Mouse (Mus musculus) lung, postnatal 0 days (tissue): ENCODE data around the gene Zfx. TPM values are rescaled to one million over a fixed set of nuclear protein-coding genes. Genes with fewer than 3 reads are reported as not detected.

Experiments used
- ATAC-seq: fragments of 200-750 bp; cut with Nextera tagmentation; 2 replicates; pipeline ENCODE4 v1.8.0; 2017; ENCODE audit warnings: moderate library complexity
- DNase-seq: peaks from one replicate; pipeline ENCODE4 v3.0.0-alpha.2; 2016; ENCODE audit warnings: low spot score
- H3K27ac ChIP-seq: fragments of 300-500 bp; sonication (generic); 2 replicates; pipeline ENCODE4 v1.5.1; 2014; ENCODE audit warnings: antibody characterized with exemption, mild to moderate bottlenecking, low read length, mixed read lengths
- H3K27me3 ChIP-seq: fragments of 300-500 bp; sonication (generic); replicated peaks from 2 replicates; pipeline ENCODE4 v1.6.1; 2014; ENCODE audit warnings: low read length, mixed read lengths; ENCODE audit not compliant: insufficient read depth
- H3K36me3 ChIP-seq: fragments of 300-500 bp; sonication (generic); 2 replicates; pipeline ENCODE4 v1.6.1; 2014; ENCODE audit warnings: low read length, mixed read lengths; ENCODE audit not compliant: insufficient read depth
- H3K4me1 ChIP-seq: fragments of 300-500 bp; sonication (generic); 2 replicates; pipeline ENCODE4 v1.6.1; 2014; ENCODE audit warnings: antibody characterized with exemption, low read depth, low read length, mixed read lengths; ENCODE audit not compliant: insufficient read depth
- H3K4me2 ChIP-seq: fragments of 300-500 bp; sonication (generic); replicated peaks from 2 replicates; pipeline ENCODE4 v1.6.1; 2014; ENCODE audit warnings: low read depth, mild to moderate bottlenecking, low read length, moderate library complexity, mixed read lengths
- H3K4me3 ChIP-seq: fragments of 300-500 bp; sonication (generic); 2 replicates; pipeline ENCODE4 v1.5.1; 2014; ENCODE audit warnings: low read depth, low read length
- H3K9ac ChIP-seq: fragments of 300-500 bp; sonication (generic); replicated peaks from 2 replicates; pipeline ENCODE4 v1.6.1; 2014; ENCODE audit warnings: low read depth, mild to moderate bottlenecking
- H3K9me3 ChIP-seq: fragments of 300-500 bp; sonication (generic); 2 replicates; pipeline ENCODE4 v1.6.1; 2016; ENCODE audit warnings: low read length, mixed read lengths
- CTCF ChIP-seq: IDR thresholded peaks from 2 replicates; pipeline ENCODE4 v1.5.1; 2016; ENCODE audit warnings: antibody characterized with exemption, mild to moderate bottlenecking
- EP300 ChIP-seq: IDR thresholded peaks from 2 replicates; pipeline ENCODE4 v1.6.1; 2016; ENCODE audit warnings: antibody characterized with exemption, mild to moderate bottlenecking, control low read depth
- WGBS: fragments of 180-500 bp; shearing (Covaris S2); extraction: QIAGEN DNeasy Blood & Tissue Kit; methylation state at CpG from one replicate; pipeline ENCODE4 v1.1.7; 2014; 5-methylcytosine and 5-hydroxymethylcytosine counted together
- polyA plus RNA-seq: library from polyadenylated mRNA; unstranded; fragments of >200 nt; fragmentation: Nextera tagmentation; extraction: Ambion mirVana; gene quantifications from 2 replicates; pipeline ENCODE4 v1.2.1, GENCODE M21; 2015

The Zfx gene
- 22.7 and 28.0 TPM in 2 replicates for polyA plus RNA-seq

DNA sequence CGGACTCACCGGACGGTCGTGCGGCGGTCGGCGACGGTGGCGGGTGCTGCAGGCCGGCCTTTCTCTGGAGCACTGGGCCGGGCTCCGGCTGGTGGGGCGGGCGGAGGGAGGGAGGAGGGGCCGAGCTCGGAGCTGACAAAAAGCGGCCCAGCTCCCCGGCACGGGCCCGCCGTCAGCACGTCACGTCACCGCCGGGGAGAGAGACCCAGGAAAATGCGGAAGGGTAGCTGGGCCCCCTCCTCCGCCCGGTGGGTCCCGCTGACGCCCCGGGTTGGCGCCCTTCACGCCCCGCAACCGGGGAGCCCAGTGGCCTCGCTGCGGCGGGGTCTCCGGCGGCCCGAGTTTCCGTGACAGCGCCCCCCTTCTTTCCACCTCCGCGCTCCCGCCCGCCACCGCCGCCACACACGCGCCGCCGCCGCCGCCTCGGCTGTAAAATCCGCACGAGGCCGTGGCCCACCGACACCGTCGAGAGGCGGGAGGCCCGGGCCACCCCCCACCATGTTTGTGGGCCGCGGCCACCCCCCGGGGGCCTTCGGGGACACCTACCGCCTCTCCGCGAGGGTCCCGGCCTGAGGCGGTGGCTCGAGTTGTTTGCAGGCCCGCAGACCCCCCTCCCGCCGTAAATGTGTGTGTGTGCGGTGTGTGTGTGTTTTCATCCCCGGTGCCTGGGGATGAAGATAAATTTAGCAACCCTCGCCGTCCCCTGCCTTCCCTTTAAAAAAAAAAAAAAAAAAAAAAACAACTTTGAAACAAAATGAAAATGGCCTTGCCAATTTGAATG lies at the start of gene Zfx:
TSS of gene Zfx (minus strand) at position 644 of the 781 bp plus-strand sequence.
- H3K27ac ChIP-seq, result peak within 1 kb of the TSS; percentile 99
- peak; percentile 78 for ATAC-seq
- no peaks in the 10 kb centered on the region for H3K36me3 ChIP-seq
- peak within 1 kb of the TSS; percentile 88 for H3K9ac ChIP-seq
- TF ChIP-seq CTCF (no peak), EP300 (no peak)
- WGBS, result 8% methylated on average over 27 of the region's 82 CpGs
- H3K4me3 ChIP-seq, result peak within 1 kb of the TSS; percentile 61
- peak; percentile 73 for DNase-seq
- H3K27me3 ChIP-seq, result no peaks in the 10 kb centered on the region
- H3K4me1 ChIP-seq, result no peaks in the 10 kb centered on the region
- peak within 1 kb of the TSS; percentile 51 for H3K4me2 ChIP-seq
- H3K9me3 ChIP-seq, result no peaks in the 10 kb centered on the region

DNA sequence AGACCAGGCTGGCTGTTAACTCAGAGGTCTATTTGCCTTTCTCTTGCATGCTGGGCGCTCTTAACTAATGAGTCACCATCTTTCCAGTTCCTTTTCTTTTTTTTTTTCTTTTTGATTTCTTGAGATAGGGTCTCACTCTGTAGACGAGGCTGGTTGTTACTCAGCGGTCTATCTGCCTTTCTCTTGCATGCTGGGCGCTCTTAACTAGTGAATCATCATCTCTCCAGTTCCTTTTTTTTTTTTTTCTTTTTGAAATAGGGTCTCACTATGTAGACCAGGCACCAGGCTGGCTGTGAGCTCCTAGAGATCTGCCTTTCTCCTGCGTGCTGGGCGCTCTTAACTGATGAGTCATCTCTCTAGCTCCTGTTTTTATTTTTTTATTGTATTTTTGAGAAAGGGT lies 45.8 kb upstream of the Zfx start:
- WGBS, result 69% methylated on average over 6 of the region's 6 CpGs
- H3K4me2 ChIP-seq, result no peak overlapping the region
- no peaks in the 10 kb centered on the region for H3K9me3 ChIP-seq
- H3K9ac ChIP-seq, result no peak overlapping the region
- no peaks in the 10 kb centered on the region for H3K27me3 ChIP-seq
- DNase-seq, result peak; percentile 16
- no peak for ATAC-seq
- H3K4me3 ChIP-seq, result no peak overlapping the region
- H3K27ac ChIP-seq, result no peak overlapping the region
- H3K4me1 ChIP-seq, result no peaks in the 10 kb centered on the region
- no peaks in the 10 kb centered on the region for H3K36me3 ChIP-seq
- TF ChIP-seq CTCF (no peak), EP300 (no peak)

DNA sequence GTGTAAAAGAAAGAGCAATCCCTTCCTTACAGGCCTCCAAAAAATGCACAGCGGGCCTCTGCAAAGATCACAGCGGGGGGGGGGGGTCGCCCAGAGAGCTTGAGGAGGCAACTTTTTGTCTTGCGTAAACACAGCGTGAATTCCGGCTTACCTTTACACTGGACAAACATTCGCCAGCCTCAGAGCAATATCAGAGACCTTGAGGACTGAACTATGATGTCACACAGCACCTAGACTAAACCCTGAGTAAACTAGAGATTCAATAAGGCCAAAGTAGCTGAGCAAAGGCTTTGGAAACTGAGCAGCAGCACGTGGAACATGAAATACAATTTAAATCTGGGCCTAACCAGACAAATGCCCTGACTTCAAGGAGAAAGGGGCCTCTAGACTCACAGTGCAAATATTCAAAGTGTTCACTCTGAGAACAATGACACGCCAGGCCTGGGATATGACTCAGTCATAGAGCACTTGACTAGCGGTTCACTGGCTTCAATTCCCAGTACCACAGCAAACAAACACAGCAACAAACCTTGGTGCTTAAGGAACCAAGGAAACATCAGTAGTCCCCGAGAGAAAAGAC lies 28.8 kb upstream of the Zfx start:
- Histone ChIP-seq H3K4me3 (no peak overlapping the region), H3K4me1 (no peaks in the 10 kb centered on the region), H3K4me2 (no peak overlapping the region), H3K27me3 (no peaks in the 10 kb centered on the region), H3K9ac (no peak overlapping the region), H3K36me3 (no peaks in the 10 kb centered on the region), H3K9me3 (no peaks in the 10 kb centered on the region), H3K27ac (peak overlapping the region; percentile 26; the same call in 1 of the 2 replicates)
- no peak for TF ChIP-seq EP300
- TF ChIP-seq CTCF, result no peak
- WGBS, result 27% methylated on average over 11 of the region's 11 CpGs
- peak; percentile 62 for DNase-seq
- peak; percentile 91 for ATAC-seq

DNA sequence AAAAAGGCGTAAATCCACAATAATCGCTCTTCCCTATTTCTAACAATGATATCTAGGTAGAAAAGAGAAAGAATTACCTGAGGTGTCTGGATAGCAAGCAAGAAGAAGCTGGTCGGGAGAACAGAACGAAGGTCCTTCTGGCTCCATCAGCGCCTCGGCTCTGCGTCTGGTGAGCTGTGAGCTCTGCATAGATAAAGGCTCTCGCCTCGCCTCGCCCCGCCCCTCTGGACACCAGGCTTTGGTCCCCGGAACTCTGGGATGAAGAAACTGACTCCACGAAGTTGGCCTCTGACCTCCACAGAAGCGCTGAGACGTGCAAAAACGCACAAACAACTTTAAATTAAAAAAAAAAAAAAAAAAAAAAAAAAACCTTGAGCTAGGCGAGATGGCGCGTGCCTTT lies 27.0 kb upstream of the Zfx start:
- TF ChIP-seq EP300 (no peak), CTCF (no peak)
- Histone ChIP-seq H3K9ac (no peak overlapping the region), H3K27ac (no peak overlapping the region), H3K27me3 (no peaks in the 10 kb centered on the region), H3K4me1 (no peaks in the 10 kb centered on the region), H3K4me3 (no peak overlapping the region), H3K9me3 (no peaks in the 10 kb centered on the region), H3K4me2 (no peak overlapping the region), H3K36me3 (no peaks in the 10 kb centered on the region)
- DNase-seq (no peak), ATAC-seq (no peak)
- WGBS, result 77% methylated on average over 19 of the region's 19 CpGs

GRCm38 (mm10) chrX:94142004-94142771 lies 18.7 kb upstream of the Zfx start:
- no peaks in the 10 kb centered on the region for H3K9me3 ChIP-seq
- H3K4me3 ChIP-seq, result no peak overlapping the region
- ATAC-seq, result peak; percentile 54
- no peaks in the 10 kb centered on the region for H3K36me3 ChIP-seq
- peak; percentile 46 for DNase-seq
- no peak overlapping the region for H3K9ac ChIP-seq
- H3K27me3 ChIP-seq, result no peaks in the 10 kb centered on the region
- H3K4me1 ChIP-seq, result no peaks in the 10 kb centered on the region
- 46% methylated on average over 7 of the region's 7 CpGs for WGBS
- H3K4me2 ChIP-seq, result no peak overlapping the region
- H3K27ac ChIP-seq, result no peak overlapping the region
- TF ChIP-seq CTCF (no peak), EP300 (no peak)

DNA sequence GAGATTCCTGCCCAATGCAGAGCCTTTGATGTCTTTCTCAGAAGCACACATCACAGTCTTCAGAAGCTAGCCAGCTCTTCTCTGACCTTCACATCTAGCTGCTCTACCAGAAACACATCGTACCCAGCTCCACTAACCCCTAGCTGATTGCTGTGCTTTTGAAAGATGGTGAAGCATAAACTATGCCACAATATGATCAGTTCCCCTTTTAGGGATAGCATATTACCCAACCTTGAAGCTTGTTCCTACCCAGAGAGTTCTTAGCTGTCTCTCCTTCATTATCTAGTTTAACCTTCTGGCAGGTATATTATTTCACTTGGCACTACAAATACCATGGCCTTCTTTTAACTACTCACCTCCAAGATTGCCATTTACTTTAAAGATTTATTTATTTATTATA lies 16.6 kb upstream of the Zfx start:
- TF ChIP-seq CTCF (no peak), EP300 (no peak)
- Histone ChIP-seq H3K27ac (no peak overlapping the region), H3K27me3 (no peaks in the 10 kb centered on the region)

More for the DNA sequence above, 16.6 kb upstream of the Zfx start:
- 85% methylated on average over 1 of the region's 1 CpGs for WGBS
- H3K9me3 ChIP-seq, result no peaks in the 10 kb centered on the region
- no peak overlapping the region for H3K9ac ChIP-seq
- no peaks in the 10 kb centered on the region for H3K36me3 ChIP-seq
- H3K4me3 ChIP-seq, result no peak overlapping the region
- H3K4me2 ChIP-seq, result no peak overlapping the region
- DNase-seq (no peak), ATAC-seq (no peak)
- no peaks in the 10 kb centered on the region for H3K4me1 ChIP-seq
